Mouse (Mus musculus) heart, postnatal 0 days (tissue): Measurements from ENCODE around the gene Dnaaf3. TPM values are rescaled to one million over a fixed set of nuclear protein-coding genes. Genes with fewer than 3 reads are reported as not detected.
A peak's percentile ranks its signal among the peaks of the same experiment; 100 is the strongest.
"Not testable (repeated sequence)": the region's sequence is repeated elsewhere in the genome, so short reads cannot be mapped to it uniquely, and the experiment has no call there.

Experiments
- ATAC-seq: fragments of 200-750 bp; cut with Nextera tagmentation; 2 replicates; pipeline ENCODE4 v1.8.0; 2017; ENCODE audit warnings: low read depth, moderate number of reproducible peaks, moderate library complexity; ENCODE audit not compliant: insufficient read depth
- DNase-seq: peaks from one replicate; pipeline ENCODE4 v3.0.0-alpha.2; 2016; ENCODE audit warnings: low spot score
- H3K27ac ChIP-seq: fragments of 300-500 bp; sonication (generic); 2 replicates; pipeline ENCODE4 v1.5.1; 2014; ENCODE audit warnings: low read depth, mild to moderate bottlenecking
- H3K27me3 ChIP-seq: fragments of 300-500 bp; sonication (generic); 2 replicates; pipeline ENCODE4 v1.6.1; 2014; ENCODE audit warnings: low read length, mixed read lengths; ENCODE audit not compliant: control insufficient read depth, insufficient read depth
- H3K36me3 ChIP-seq: fragments of 300-500 bp; sonication (generic); replicated peaks from 2 replicates; pipeline ENCODE4 v1.6.1; 2014; ENCODE audit warnings: low read length, mixed read lengths; ENCODE audit not compliant: control insufficient read depth, insufficient read depth
- H3K4me1 ChIP-seq: fragments of 300-500 bp; sonication (generic); 2 replicates; pipeline ENCODE4 v1.6.1; 2014; ENCODE audit warnings: antibody characterized with exemption; ENCODE audit not compliant: control insufficient read depth, insufficient read depth
- H3K4me2 ChIP-seq: fragments of 300-500 bp; sonication (generic); 2 replicates; pipeline ENCODE4 v1.6.1; 2014; ENCODE audit warnings: low read depth, mild to moderate bottlenecking, low read length, moderate library complexity
- H3K4me3 ChIP-seq: fragments of 300-500 bp; sonication (generic); 2 replicates; pipeline ENCODE4 v1.5.1; 2014; ENCODE audit warnings: low read depth, low read length
- H3K9ac ChIP-seq: fragments of 300-500 bp; sonication (generic); replicated peaks from 2 replicates; pipeline ENCODE4 v1.6.1; 2014; ENCODE audit warnings: low read depth, low read length, mixed read lengths
- H3K9me3 ChIP-seq: fragments of 300-500 bp; sonication (generic); replicated peaks from 2 replicates; pipeline ENCODE4 v1.6.1; 2016; ENCODE audit warnings: low read length; ENCODE audit not compliant: control insufficient read depth
- CTCF ChIP-seq: IDR thresholded peaks from 2 replicates; pipeline ENCODE4 v1.5.1; 2016; ENCODE audit warnings: antibody characterized with exemption, control low read depth, low read depth
- EP300 ChIP-seq: IDR thresholded peaks from 2 replicates; pipeline ENCODE4 v1.6.1; 2016; ENCODE audit warnings: antibody characterized with exemption, low read depth
- WGBS: fragments of 180-500 bp; shearing (Covaris S2); extraction: QIAGEN DNeasy Blood & Tissue Kit; methylation state at CpG from one replicate; pipeline ENCODE4 v1.1.7; 2014; 5-methylcytosine and 5-hydroxymethylcytosine counted together
- polyA plus RNA-seq: library from polyadenylated mRNA; unstranded; fragments of >200 nt; fragmentation: Nextera tagmentation; extraction: Ambion mirVana; gene quantifications from 2 replicates; pipeline ENCODE4 v1.2.1, GENCODE M21; 2015
- total RNA-seq: library from RNA; depleted of rRNA; stranded (reverse); fragments of >200 nt; gene quantifications from 2 replicates; pipeline ENCODE4 v1.2.3, GENCODE M21; 2014; ENCODE audit warnings: low replicate concordance

The Dnaaf3 gene
- total and polyA plus RNA-seq, 2 experiments from 2014 or later, result 0.11 to 0.60 TPM

- no peaks in the 10 kb centered on the region for H3K9me3 ChIP-seq
- ATAC-seq (no peak), DNase-seq (no peak)
- WGBS, result 57% methylated on average over 5 of the region's 5 CpGs
- H3K4me2 ChIP-seq, result no peak overlapping the region
- no peak overlapping the region for H3K9ac ChIP-seq
- no peaks in the 10 kb centered on the region for H3K36me3 ChIP-seq
- peaks cover 8% of the 10 kb centered on the region for H3K27me3 ChIP-seq
- no peaks in the 10 kb centered on the region for H3K4me1 ChIP-seq
- TF ChIP-seq EP300, result no peak
- no peak for TF ChIP-seq CTCF
- H3K4me3 ChIP-seq, result no peak overlapping the region
- no peak overlapping the region for H3K27ac ChIP-seq
Observed at GRCm38 (mm10) chr7:4541344-4541743, 9.1 kb upstream of the Dnaaf3 start.

DNA sequence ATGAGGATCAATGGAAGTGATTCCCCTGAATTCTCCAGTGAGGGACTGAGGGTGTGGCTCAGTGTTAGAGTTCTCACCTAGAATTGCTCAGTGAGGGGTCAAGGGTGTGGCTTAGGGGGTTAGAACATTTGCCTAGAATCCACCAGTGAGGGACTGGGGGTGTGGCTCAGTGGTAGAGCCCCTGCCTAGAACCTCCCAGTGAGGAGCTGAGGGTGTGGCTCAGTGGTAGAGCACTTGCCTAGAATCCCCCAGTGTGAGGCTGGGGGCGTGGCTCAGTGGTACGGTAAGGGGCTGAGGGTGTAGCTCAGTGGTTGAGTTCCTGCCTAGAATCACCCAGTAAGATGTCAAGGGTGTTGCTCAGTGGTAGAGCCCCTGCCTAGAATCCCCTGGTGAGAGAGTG is 6.8 kb upstream of the Dnaaf3 start:
- TF ChIP-seq CTCF, result no peak
- ATAC-seq (no peak), DNase-seq (no peak)
- 68% methylated on average over 2 of the region's 2 CpGs for whole genome bisulfite sequencing
- no peaks in the 10 kb centered on the region for H3K36me3 ChIP-seq
- H3K27ac ChIP-seq, result no peak overlapping the region
- no peak overlapping the region for H3K9ac ChIP-seq
- no peaks in the 10 kb centered on the region for H3K9me3 ChIP-seq
- no peak overlapping the region for H3K4me2 ChIP-seq
- 0 out of 2 replicates have a peak, but pooled peaks cover 3% of the 10 kb centered on the region for H3K27me3 ChIP-seq
- no peaks in the 10 kb centered on the region for H3K4me1 ChIP-seq
- H3K4me3 ChIP-seq, result no peak overlapping the region

DNA sequence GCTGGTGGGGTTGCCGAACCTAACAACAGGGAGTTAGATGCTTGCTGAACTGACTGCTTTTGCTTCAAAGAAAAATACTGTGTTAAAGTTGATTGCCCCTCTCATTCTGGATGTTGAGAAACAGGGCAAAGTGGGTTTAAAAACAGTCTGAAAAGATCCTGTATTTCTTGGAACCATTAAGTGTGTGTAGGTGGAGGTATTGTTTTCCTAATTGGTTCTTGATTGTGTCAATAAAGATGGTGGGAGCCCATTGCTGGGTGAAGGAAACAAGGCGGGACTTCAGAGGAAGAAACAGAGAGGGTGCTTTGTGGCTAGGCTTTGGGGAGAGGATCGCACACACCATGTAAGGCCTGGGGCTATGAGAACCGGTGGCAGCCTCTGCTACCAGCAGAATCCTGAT is 4.9 kb upstream of the Dnaaf3 start:
- H3K4me2 ChIP-seq, result no peak overlapping the region
- ATAC-seq, result no peak
- 50% methylated on average over 4 of the region's 4 CpGs for WGBS

DNA sequence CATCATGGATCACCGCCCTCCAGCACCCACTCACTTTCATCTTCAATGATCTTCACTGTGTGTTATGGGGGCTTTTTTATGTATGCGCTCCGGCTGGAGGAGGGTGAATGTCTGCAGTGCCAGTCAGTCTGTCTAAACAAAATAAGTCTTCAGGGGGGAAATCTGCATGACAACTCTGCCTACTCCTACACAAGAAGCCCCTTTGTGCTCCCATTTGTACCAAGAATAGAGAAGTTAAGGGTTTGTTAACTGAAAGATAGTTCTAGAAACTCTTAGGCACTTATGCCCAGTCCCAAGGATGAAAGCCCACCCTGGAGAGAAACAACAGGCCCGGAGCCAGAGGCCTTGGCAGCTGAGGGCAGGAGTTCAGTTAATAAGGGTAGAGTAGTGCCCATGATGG is 4.1 kb upstream of the Dnaaf3 start:
- Histone ChIP-seq H3K4me1 (no peaks in the 10 kb centered on the region), H3K27ac (no peak overlapping the region), H3K36me3 (no peaks in the 10 kb centered on the region), H3K4me2 (no peak overlapping the region), H3K4me3 (no peak overlapping the region), H3K27me3 (0 out of 2 replicates have a peak, but pooled peaks cover 3% of the 10 kb centered on the region), H3K9me3 (no peaks in the 10 kb centered on the region), H3K9ac (no peak overlapping the region)
- 86% methylated on average over 4 of the region's 4 CpGs for WGBS
- no peak for DNase-seq
- ATAC-seq, result no peak
- TF ChIP-seq EP300, result no peak
- TF ChIP-seq CTCF, result no peak

More for the DNA sequence above, 4.9 kb upstream of the Dnaaf3 start:
- Histone ChIP-seq H3K27ac (no peak overlapping the region), H3K9ac (no peak overlapping the region), H3K9me3 (no peaks in the 10 kb centered on the region), H3K4me3 (no peak overlapping the region), H3K4me1 (no peaks in the 10 kb centered on the region), H3K27me3 (0 out of 2 replicates have a peak, but pooled peaks cover 3% of the 10 kb centered on the region), H3K36me3 (no peaks in the 10 kb centered on the region)
- no peak for DNase-seq
- TF ChIP-seq CTCF, result no peak
- TF ChIP-seq EP300, result no peak

GRCm38 (mm10) chr7:4530166-4530565 is 2.1 kb downstream of the Dnaaf3 start:
- not testable (repeated sequence) for H3K4me2 ChIP-seq, DNase-seq

DNA sequence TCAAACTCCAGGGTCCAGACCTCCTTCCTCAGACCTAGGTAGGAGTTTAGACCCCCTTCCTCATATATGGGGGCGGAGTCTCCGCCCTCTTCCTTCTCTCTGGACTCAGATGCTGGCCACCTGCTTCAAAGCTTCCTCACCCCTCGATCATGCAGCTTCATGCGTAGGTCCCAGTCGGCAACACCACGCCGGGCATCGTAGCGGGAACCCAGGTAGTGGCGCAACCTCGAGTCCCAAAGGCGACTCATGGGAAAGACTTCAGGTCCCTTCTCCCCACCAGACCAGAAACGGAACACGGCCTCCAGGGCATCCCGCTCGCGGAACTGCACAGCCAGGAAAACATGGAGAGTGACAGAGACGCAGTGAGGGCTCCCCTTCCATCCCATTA is 5.0 kb downstream of the Dnaaf3 start:
- H3K36me3 ChIP-seq, result no peaks in the 10 kb centered on the region
- H3K4me3 ChIP-seq, result no peak overlapping the region
- ATAC-seq (no peak), DNase-seq (no peak)
- 0 out of 2 replicates have a peak, but pooled peaks cover 4% of the 10 kb centered on the region for H3K27me3 ChIP-seq
- 53% methylated on average over 18 of the region's 18 CpGs for WGBS
- TF ChIP-seq CTCF, result no peak
- TF ChIP-seq EP300, result no peak
- peaks cover 8% of the 10 kb centered on the region for H3K4me1 ChIP-seq
- H3K27ac ChIP-seq, result no peak overlapping the region
- no peak overlapping the region for H3K9ac ChIP-seq
- no peaks in the 10 kb centered on the region for H3K9me3 ChIP-seq
- H3K4me2 ChIP-seq, result peak overlapping the region; percentile 60; the same call in 1 of the 2 replicates

More at GRCm38 (mm10) chr7:4530166-4530565, 2.1 kb downstream of the Dnaaf3 start:
- not testable (repeated sequence) for H3K36me3 ChIP-seq, H3K9ac ChIP-seq, H3K9me3 ChIP-seq, H3K27me3 ChIP-seq, H3K27ac ChIP-seq, H3K4me3 ChIP-seq, H3K4me1 ChIP-seq, ATAC-seq
- WGBS, result 44% methylated on average over 7 of the region's 8 CpGs
